Mouse (Mus musculus) layer of hippocampus, adult 8-10 months (tissue): ENCODE measurements around the gene Vmn2r94. TPM values are rescaled to one million over a fixed set of nuclear protein-coding genes. Genes with fewer than 3 reads are reported as not detected.

Source experiments
- DNase-seq, 2 experiments: peaks; one replicate each; pipeline ENCODE4 v3.0.0; 2022; ENCODE audit warnings: low spot score in 2 of 2
- total RNA-seq, 4 experiments: library from RNA; stranded (reverse); gene quantifications; 2 replicates each; pipeline ENCODE4 v1.2.4; 2022

Gene Vmn2r94
- not detected for total RNA-seq

- no peak for DNase-seq
These were observed at the start of gene Vmn2r94 for GRCm38 (mm10) chr17:18277656-18278055. Vmn2r94 (minus strand) TSS chr17:18277756.

GRCm38 (mm10) chr17:18323031-18323430 is 45.5 kb upstream of the Vmn2r94 start:
- DNase-seq: no peak

- no peak for DNase-seq
These were observed 20.2 kb upstream of the Vmn2r94 start, which contains the start of gene Vmn2r93 for GRCm38 (mm10) chr17:18297799-18298198. Vmn2r93 (plus strand) TSS chr17:18298099.

GRCm38 (mm10) chr17:18236931-18237330 is 40.6 kb downstream of the Vmn2r94 start:
- no peak for DNase-seq

- no peak for DNase-seq
These were observed 45.6 kb downstream of the Vmn2r94 start for GRCm38 (mm10) chr17:18231996-18232395.

- no peak for DNase-seq
These were observed 56.3 kb downstream of the Vmn2r94 start for GRCm38 (mm10) chr17:18221300-18221699.

Other genes starting within 250 kb of the Vmn2r94 start
- under 1 TPM in 2 of 4 experiments, not detected in 2; 0.06 to 0.10 TPM for gene Vmn2r124, start 228.3 kb downstream of the Vmn2r94 start, total RNA-seq
- not detected for gene Vmn2r91, start 192.7 kb downstream of the Vmn2r94 start, total RNA-seq
- gene Vmn2r92, start 125.9 kb downstream of the Vmn2r94 start, total RNA-seq: not detected
- gene Vmn2r93, start 20.3 kb upstream of the Vmn2r94 start, total RNA-seq: not detected
- not detected for gene Vmn2r95, start 146.3 kb upstream of the Vmn2r94 start, total RNA-seq